Mouse (Mus musculus) frontal cortex, adult 2 months (tissue): Measurements from ENCODE around the gene Cd8b1. TPM values are rescaled to one million over a fixed set of nuclear protein-coding genes. Genes with fewer than 3 reads are reported as not detected.

Source experiments
- polyA plus RNA-seq: library from polyadenylated mRNA; depleted of rRNA; stranded (reverse); fragments of >200 nt; gene quantifications from 2 replicates; pipeline ENCODE4 v1.2.3, GENCODE M21; 2012; rRNA removed

Gene Cd8b1
- polyA plus RNA-seq, 1 experiment: not detected

Other genes starting within 250 kb of the Cd8b1 start
- gene Thnsl2, start 178.3 kb upstream of the Cd8b1 start, polyA plus RNA-seq: 5.2 and 5.8 TPM in 2 replicates
- gene Fabp1, start 123.0 kb upstream of the Cd8b1 start, polyA plus RNA-seq: not detected in 2 replicates
- gene Krcc1, start 51.1 kb upstream of the Cd8b1 start, polyA plus RNA-seq: 17.7 and 19.8 TPM in 2 replicates
- gene Smyd1, start 555 bp upstream of the Cd8b1 start, polyA plus RNA-seq: 1.3 and 2.1 TPM in 2 replicates
- 0.02 TPM in 1 of 2 replicates, not detected in the other for gene Cd8a, start 50.6 kb downstream of the Cd8b1 start, polyA plus RNA-seq
- 67.5 and 67.8 TPM in 2 replicates for gene Rmnd5a, start 117.8 kb downstream of the Cd8b1 start, polyA plus RNA-seq
- 33.2 and 34.8 TPM in 2 replicates for gene Rnf103, start 171.1 kb downstream of the Cd8b1 start, polyA plus RNA-seq
- 101 and 114 TPM in 2 replicates for gene Chmp3, start 221.0 kb downstream of the Cd8b1 start, polyA plus RNA-seq